Mouse (Mus musculus) CH12.LX (cell line): ENCODE data around the gene Mme. TPM values are rescaled to one million over a fixed set of nuclear protein-coding genes. Genes with fewer than 3 reads are reported as not detected.

Experiments used
- DNase-seq: peaks from one replicate; pipeline ENCODE4 v3.0.0-alpha.2; 2013; ENCODE audit errors: extremely low read depth
- H3K27ac ChIP-seq: 2 replicates; pipeline ENCODE4 v1.5.1; 2012; ENCODE audit warnings: low read depth, mild to moderate bottlenecking, control low read depth, moderate library complexity; ENCODE audit not compliant: insufficient read depth
- H3K27me3 ChIP-seq: replicated peaks from 2 replicates; pipeline ENCODE3; 2012; ENCODE audit warnings: inconsistent platforms
- H3K36me3 ChIP-seq, 2 experiments: replicated peaks in 1 of 2; 2 replicates each; pipeline versions ENCODE3 to v1.6.1; 2012; ENCODE audit warnings: inconsistent platforms in 1 of 2, low read length in 1 of 2, mild to moderate bottlenecking in 1 of 2, mixed read lengths in 1 of 2, moderate library complexity in 1 of 2; ENCODE audit not compliant: control insufficient read depth in 1 of 2, insufficient read depth in 1 of 2
- H3K4me1 ChIP-seq, 2 experiments: 2 replicates each; pipeline ENCODE4 v1.6.1; 2012; ENCODE audit warnings: inconsistent platforms in 1 of 2, moderate library complexity in 1 of 2; ENCODE audit not compliant: insufficient read depth in 2 of 2, control insufficient read depth in 1 of 2
- H3K4me2 ChIP-seq: 2 replicates; pipeline ENCODE4 v1.6.1; 2012; ENCODE audit warnings: low read depth, mild to moderate bottlenecking, control low read depth; ENCODE audit not compliant: poor library complexity, insufficient read depth, severe bottlenecking
- H3K4me3 ChIP-seq, 3 experiments: fragments of 150-350 bp in 1 of 3; sonication (generic) in 1 of 3; replicated peaks in 1 of 3; 2 replicates each; pipeline versions ENCODE3 to v1.5.1; 2011 to 2012; ENCODE audit warnings: low read depth in 2 of 3, low read length in 2 of 3, mild to moderate bottlenecking in 2 of 3, moderate library complexity in 2 of 3, control low read depth in 1 of 3, improper control_type of control experiment in 1 of 3, inconsistent platforms in 1 of 3, mixed read lengths in 1 of 3; ENCODE audit not compliant: poor library complexity in 1 of 3
- H3K79me2 ChIP-seq: replicated peaks from 2 replicates; pipeline ENCODE4 v1.6.1; 2012; ENCODE audit warnings: mild to moderate bottlenecking, moderate library complexity; ENCODE audit not compliant: control insufficient read depth, poor library complexity, insufficient read depth, severe bottlenecking; ENCODE audit errors: extremely low read depth
- H3K9ac ChIP-seq: 2 replicates; pipeline ENCODE4 v1.6.1; 2012; ENCODE audit warnings: low read depth, mild to moderate bottlenecking, control low read depth, moderate library complexity; ENCODE audit not compliant: insufficient read depth
- H3K9me3 ChIP-seq: replicated peaks from 2 replicates; pipeline ENCODE3; 2012; ENCODE audit warnings: low read length, inconsistent platforms, mixed read lengths
- BHLHE40 ChIP-seq: IDR thresholded peaks from 2 replicates; pipeline ENCODE4 v1.6.1; 2011; ENCODE audit warnings: mild to moderate bottlenecking, low read depth, low read length, improper control_type of control experiment
- CHD1 ChIP-seq: IDR thresholded peaks from 2 replicates; pipeline ENCODE4 v1.6.1; 2012; ENCODE audit warnings: low read depth, low read length, improper control_type of control experiment, inconsistent platforms
- CHD2 ChIP-seq: IDR thresholded peaks from 2 replicates; pipeline ENCODE4 v1.6.1; 2011; ENCODE audit warnings: low read length, improper control_type of control experiment
- E2F4 ChIP-seq: IDR thresholded peaks from 2 replicates; pipeline ENCODE4 v1.6.1; 2011; ENCODE audit warnings: low read depth, low read length, improper control_type of control experiment; ENCODE audit not compliant: insufficient replicate concordance
- ELF1 ChIP-seq: IDR thresholded peaks from 2 replicates; pipeline ENCODE4 v1.6.1; 2014; ENCODE audit warnings: low read depth, mild to moderate bottlenecking, inconsistent platforms, low read length, improper control_type of control experiment
- EP300 ChIP-seq: IDR thresholded peaks from 2 replicates; pipeline ENCODE4 v1.6.1; 2011; ENCODE audit warnings: low read length, improper control_type of control experiment
- ETS1 ChIP-seq: conservative IDR thresholded peaks from 2 replicates; pipeline ENCODE4 v1.6.1; 2012; ENCODE audit warnings: low read depth, mild to moderate bottlenecking, inconsistent platforms, low read length, improper control_type of control experiment, moderate library complexity
- HCFC1 ChIP-seq: IDR thresholded peaks from 2 replicates; pipeline ENCODE4 v1.6.1; 2012; ENCODE audit warnings: low read depth, mild to moderate bottlenecking, inconsistent platforms, low read length, improper control_type of control experiment
- JUN ChIP-seq: IDR thresholded peaks from 2 replicates; pipeline ENCODE4 v1.6.1; 2011; ENCODE audit warnings: low read depth, mild to moderate bottlenecking, low read length, improper control_type of control experiment, moderate library complexity; ENCODE audit not compliant: insufficient read depth
- JUND ChIP-seq: conservative IDR thresholded peaks from 2 replicates; pipeline ENCODE4 v1.6.1; 2011; ENCODE audit warnings: low read depth, low read length, improper control_type of control experiment
- KAT2A ChIP-seq: IDR thresholded peaks from 2 replicates; pipeline ENCODE4 v1.6.1; 2012; ENCODE audit warnings: low read length, improper control_type of control experiment, inconsistent platforms; ENCODE audit not compliant: insufficient replicate concordance
- MAFK ChIP-seq: IDR thresholded peaks from 2 replicates; pipeline ENCODE4 v1.6.1; 2011; ENCODE audit warnings: low read length, improper control_type of control experiment; ENCODE audit not compliant: insufficient replicate concordance
- MAX ChIP-seq: IDR thresholded peaks from 2 replicates; pipeline ENCODE4 v1.6.1; 2011; ENCODE audit warnings: low read length, improper control_type of control experiment
- MEF2A ChIP-seq: IDR thresholded peaks from 2 replicates; pipeline ENCODE4 v1.6.1; 2014; ENCODE audit warnings: low read depth, mild to moderate bottlenecking, inconsistent platforms, low read length, improper control_type of control experiment, borderline replicate concordance
- NELFE ChIP-seq: IDR thresholded peaks from 2 replicates; pipeline ENCODE4 v1.6.1; 2011; ENCODE audit warnings: low read depth, low read length, improper control_type of control experiment
- RAD21 ChIP-seq: IDR thresholded peaks from 2 replicates; pipeline ENCODE4 v1.6.1; 2011; ENCODE audit warnings: low read depth, mild to moderate bottlenecking, low read length, improper control_type of control experiment, moderate library complexity
- RCOR1 ChIP-seq: conservative IDR thresholded peaks from 2 replicates; pipeline ENCODE4 v1.6.1; 2012; ENCODE audit warnings: low read depth, mild to moderate bottlenecking, inconsistent platforms, low read length, improper control_type of control experiment
- SMC3 ChIP-seq: IDR thresholded peaks from 2 replicates; pipeline ENCODE4 v1.6.1; 2011; ENCODE audit warnings: low read depth, low read length, improper control_type of control experiment
- TBP ChIP-seq: conservative IDR thresholded peaks from 2 replicates; pipeline ENCODE4 v1.6.1; 2011; ENCODE audit warnings: low read depth, low read length, improper control_type of control experiment
- TCF12 ChIP-seq: IDR thresholded peaks from 2 replicates; pipeline ENCODE4 v1.6.1; 2014; ENCODE audit warnings: low read depth, mild to moderate bottlenecking, inconsistent platforms, low read length, improper control_type of control experiment
- USF2 ChIP-seq: conservative IDR thresholded peaks from 2 replicates; pipeline ENCODE4 v1.6.1; 2011; ENCODE audit warnings: low read depth, low read length, improper control_type of control experiment
- ZC3H11A ChIP-seq: IDR thresholded peaks from 2 replicates; pipeline ENCODE4 v1.6.1; 2012; ENCODE audit warnings: low read depth, mild to moderate bottlenecking, inconsistent platforms, low read length, improper control_type of control experiment
- ZKSCAN1 ChIP-seq: IDR thresholded peaks from 2 replicates; pipeline ENCODE4 v1.6.1; 2012; ENCODE audit warnings: low read depth, inconsistent platforms, low read length, improper control_type of control experiment, borderline replicate concordance
- ZMIZ1 ChIP-seq: IDR thresholded peaks from 2 replicates; pipeline ENCODE4 v1.6.1; 2012; ENCODE audit warnings: low read depth, mild to moderate bottlenecking, inconsistent platforms, low read length, improper control_type of control experiment
- ZNF384 ChIP-seq: IDR thresholded peaks from 2 replicates; pipeline ENCODE4 v1.6.1; 2012; ENCODE audit warnings: low read depth, low read length, improper control_type of control experiment, inconsistent platforms
- dilution Hi-C: fragments of 300-500 bp; cut with MboI; formaldehyde crosslinking; loops from 2 replicates; pipeline ENCODE4 v1.14.3; 2020; ENCODE audit warnings: low sequenced_read_pairs; ENCODE audit not compliant: extremely low pct_unique_long_range_greater_than_20kb, extremely low pct_ligation_motif_present
- in situ Hi-C: fragments of 300-500 bp; cut with MboI; formaldehyde crosslinking; loops from 3 replicates; pipeline ENCODE4 v1.14.3; 2019; ENCODE audit warnings: low sequenced_read_pairs, low pct_ligation_motif_present, low pct_unique_long_range_greater_than_20kb, mixed read lengths
- polyA plus RNA-seq: library from polyadenylated mRNA; unstranded; fragments of >175 nt; gene quantifications from 2 replicates; pipeline ENCODE4 v1.2.1, GENCODE M21; 2012; ENCODE audit warnings: low read depth; ENCODE audit not compliant: insufficient read length
- total RNA-seq, 2 experiments: library from RNA; depleted of rRNA; stranded (reverse); fragments of 300-350 nt in 1 of 2; fragments of >200 nt in 1 of 2; gene quantifications; 2 replicates each; pipeline ENCODE4 v1.2.3; 2012 to 2014

Mme gene
- total and polyA plus RNA-seq, 3 experiments = not detected

- Histone ChIP-seq H3K79me2 (no peaks in the 10 kb centered on the region), H3K9ac (no peak overlapping the region), H3K36me3 (no peaks in the 10 kb centered on the region), H3K4me2 (no peak overlapping the region), H3K4me1 (no peaks in the 10 kb centered on the region), H3K4me3 (no peak overlapping the region), H3K27ac (no peak overlapping the region), H3K9me3 (no peaks in the 10 kb centered on the region), H3K27me3 (no peaks in the 10 kb centered on the region)
- dilution Hi-C loops (no loop called here), in situ Hi-C loops (no loop called here)
- TF ChIP-seq BHLHE40 (no peak), USF2 (no peak), KAT2A (no peak), ZC3H11A (no peak), ELF1 (no peak), MEF2A (no peak), MAX (no peak), ETS1 (no peak), JUN (no peak), CHD2 (no peak)
- DNase-seq = no peak
These were observed 171.0 kb downstream of the Mme start for GRCm38 (mm10) chr3:63412220-63412937.

GRCm38 (mm10) chr3:63413046-63413911 lies 171.9 kb downstream of the Mme start:
- dilution Hi-C loops = no loop called here
- Histone ChIP-seq H3K27ac (no peak overlapping the region), H3K4me1 (no peaks in the 10 kb centered on the region), H3K27me3 (no peaks in the 10 kb centered on the region), H3K79me2 (no peaks in the 10 kb centered on the region), H3K9me3 (no peaks in the 10 kb centered on the region), H3K4me2 (no peak overlapping the region), H3K9ac (no peak overlapping the region), H3K4me3 (no peak overlapping the region), H3K36me3 (no peaks in the 10 kb centered on the region)
- no peak for DNase-seq
- in situ Hi-C loops = no loop called here
- TF ChIP-seq JUND = no peak
- TF ChIP-seq CHD1 = no peak
- TF ChIP-seq EP300 = no peak
- TF ChIP-seq ETS1 = no peak
- TF ChIP-seq JUN = no peak
- TF ChIP-seq TCF12 = no peak
- TF ChIP-seq RAD21 = no peak
- TF ChIP-seq MAFK = no peak
- TF ChIP-seq ZKSCAN1 = no peak
- no peak for TF ChIP-seq HCFC1
- no peak for TF ChIP-seq RCOR1
- no peak for TF ChIP-seq NELFE
- no peak for TF ChIP-seq ZC3H11A
- no peak for TF ChIP-seq CHD2
- TF ChIP-seq ZMIZ1 = no peak
- no peak for TF ChIP-seq BHLHE40
- no peak for TF ChIP-seq SMC3
- TF ChIP-seq ZNF384 = no peak
- no peak for TF ChIP-seq E2F4
- no peak for TF ChIP-seq TBP
